Mouse (Mus musculus) hindbrain, embryonic 11.5 days (tissue): ENCODE measurements around the gene Gpr19. TPM values are rescaled to one million over a fixed set of nuclear protein-coding genes. Genes with fewer than 3 reads are reported as not detected.

ENCODE experiments used
- ATAC-seq: fragments of 200-750 bp; cut with Nextera tagmentation; 2 replicates; pipeline ENCODE4 v1.8.0; 2017; ENCODE audit warnings: mild to moderate bottlenecking, moderate TSS enrichment, moderate library complexity; ENCODE audit not compliant: low FRiP score
- DNase-seq: peaks from one replicate; pipeline ENCODE4 v3.0.0-alpha.2; 2015; ENCODE audit warnings: low spot score
- H3K27ac ChIP-seq: fragments of 300-500 bp; sonication (generic); 2 replicates; pipeline ENCODE4 v1.5.1; 2014; ENCODE audit warnings: mild to moderate bottlenecking, low read depth, low read length
- H3K27me3 ChIP-seq: fragments of 300-500 bp; sonication (generic); 2 replicates; pipeline ENCODE4 v1.6.1; 2014; ENCODE audit warnings: mild to moderate bottlenecking, low read length, moderate library complexity, mixed read lengths; ENCODE audit not compliant: control insufficient read depth, insufficient read depth
- H3K36me3 ChIP-seq: fragments of 300-500 bp; sonication (generic); 2 replicates; pipeline ENCODE4 v1.6.1; 2014; ENCODE audit warnings: mild to moderate bottlenecking, low read length, moderate library complexity, mixed read lengths; ENCODE audit not compliant: control insufficient read depth, insufficient read depth
- H3K4me1 ChIP-seq: fragments of 300-500 bp; sonication (generic); replicated peaks from 2 replicates; pipeline ENCODE4 v1.6.1; 2014; ENCODE audit warnings: low read length, mixed read lengths; ENCODE audit not compliant: control insufficient read depth, insufficient read depth
- H3K4me2 ChIP-seq: fragments of 300-500 bp; sonication (generic); replicated peaks from 2 replicates; pipeline ENCODE4 v1.6.1; 2014; ENCODE audit warnings: mild to moderate bottlenecking, low read depth, low read length
- H3K4me3 ChIP-seq: fragments of 300-500 bp; sonication (generic); 2 replicates; pipeline ENCODE4 v1.5.1; 2014; ENCODE audit warnings: low read depth, low read length
- H3K9ac ChIP-seq: fragments of 300-500 bp; sonication (generic); 2 replicates; pipeline ENCODE4 v1.6.1; 2014; ENCODE audit warnings: low read depth, low read length
- H3K9me3 ChIP-seq: fragments of 300-500 bp; sonication (generic); 2 replicates; pipeline ENCODE4 v1.6.1; 2016; ENCODE audit warnings: low read length; ENCODE audit not compliant: control insufficient read depth
- WGBS: fragments of 180-500 bp; shearing (Covaris S2); extraction: QIAGEN DNeasy Blood & Tissue Kit; methylation state at CpG from one replicate; pipeline ENCODE4 v1.1.7; 2014; 5-methylcytosine and 5-hydroxymethylcytosine counted together
- polyA plus RNA-seq: library from polyadenylated mRNA; unstranded; fragments of >200 nt; fragmentation: Nextera tagmentation; extraction: Ambion mirVana; gene quantifications from 2 replicates; pipeline ENCODE4 v1.2.1, GENCODE M21; 2014

Gpr19 gene
- polyA plus RNA-seq, 1 experiment from 2014 or later: 27.7 TPM

- no peak overlapping the region for H3K4me2 ChIP-seq
- WGBS: 82% methylated on average over 12 of the region's 12 CpGs
- no peak overlapping the region for H3K9ac ChIP-seq
- H3K4me1 ChIP-seq: 0 out of 2 replicates have a peak, but pooled peaks cover under 1% of the 10 kb centered on the region
- no peaks in the 10 kb centered on the region for H3K9me3 ChIP-seq
- H3K27me3 ChIP-seq: no peaks in the 10 kb centered on the region
- DNase-seq: no peak
- ATAC-seq: no peak
- H3K36me3 ChIP-seq: no peaks in the 10 kb centered on the region
- H3K27ac ChIP-seq: no peak overlapping the region
- no peak overlapping the region for H3K4me3 ChIP-seq
Observed at GRCm38 (mm10) chr6:134932486-134933206, 34.3 kb upstream of the Gpr19 start.

GRCm38 (mm10) chr6:134931146-134931545, 32.8 kb upstream of the Gpr19 start:
- no peak overlapping the region for H3K9ac ChIP-seq
- no peak overlapping the region for H3K4me3 ChIP-seq
- H3K4me2 ChIP-seq: no peak overlapping the region
- WGBS: 87% methylated on average over 3 of the region's 3 CpGs
- ATAC-seq: no peak
- DNase-seq: no peak
- no peak overlapping the region for H3K27ac ChIP-seq
- peaks cover 5% of the 10 kb centered on the region; the same call in 1 of the 2 replicates for H3K4me1 ChIP-seq
- H3K9me3 ChIP-seq: no peaks in the 10 kb centered on the region
- no peaks in the 10 kb centered on the region for H3K27me3 ChIP-seq
- H3K36me3 ChIP-seq: no peaks in the 10 kb centered on the region

DNA sequence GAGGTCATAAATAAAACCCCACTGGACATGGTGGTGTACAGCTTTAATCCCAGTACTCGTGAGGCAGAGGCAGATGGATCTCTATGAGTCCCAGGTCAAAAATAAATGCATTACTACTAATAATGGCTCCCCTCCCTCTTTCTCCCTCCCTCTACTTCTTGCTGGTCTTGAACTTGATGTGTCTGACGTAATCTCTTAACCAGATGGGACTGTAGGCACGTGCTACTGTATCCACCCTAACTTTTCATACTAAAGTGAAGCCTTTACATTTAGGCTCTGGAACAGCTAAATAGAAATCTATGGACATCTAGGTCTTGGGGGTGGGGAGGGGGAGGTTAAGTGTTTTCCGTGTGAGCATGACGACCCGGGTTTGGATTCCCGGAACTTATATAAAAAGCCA, 32.0 kb upstream of the Gpr19 start:
- H3K4me1 ChIP-seq: peaks cover 5% of the 10 kb centered on the region; the same call in 1 of the 2 replicates
- H3K9ac ChIP-seq: peak overlapping the region; percentile 37; the same call in 1 of the 2 replicates
- ATAC-seq: no peak
- H3K4me3 ChIP-seq: peak overlapping the region; percentile 55
- H3K27ac ChIP-seq: no peak overlapping the region
- WGBS: 89% methylated on average over 7 of the region's 7 CpGs
- no peaks in the 10 kb centered on the region for H3K27me3 ChIP-seq
- no peaks in the 10 kb centered on the region for H3K36me3 ChIP-seq
- no peak for DNase-seq
- no peaks in the 10 kb centered on the region for H3K9me3 ChIP-seq
- H3K4me2 ChIP-seq: peak overlapping the region; percentile 45

- H3K27ac ChIP-seq: no peak overlapping the region
- ATAC-seq: no peak
Observed at GRCm38 (mm10) chr6:134929926-134930325, 31.5 kb upstream of the Gpr19 start.

GRCm38 (mm10) chr6:134928889-134929310, 30.5 kb upstream of the Gpr19 start:
- DNase-seq: peak; percentile 58
- H3K4me1 ChIP-seq: peaks cover 5% of the 10 kb centered on the region; the same call in 1 of the 2 replicates
- peak overlapping the region; percentile 49 for H3K9ac ChIP-seq
- no peaks in the 10 kb centered on the region for H3K9me3 ChIP-seq
- peak overlapping the region; percentile 97 for H3K4me2 ChIP-seq
- H3K36me3 ChIP-seq: no peaks in the 10 kb centered on the region
- 1% methylated on average over 15 of the region's 15 CpGs for WGBS
- peak overlapping the region; percentile 55 for H3K4me3 ChIP-seq
- H3K27ac ChIP-seq: peak overlapping the region; percentile 99
- peak; percentile 34 for ATAC-seq
- no peaks in the 10 kb centered on the region for H3K27me3 ChIP-seq

More at GRCm38 (mm10) chr6:134929926-134930325, 31.5 kb upstream of the Gpr19 start:
- H3K9me3 ChIP-seq: no peaks in the 10 kb centered on the region
- peak overlapping the region; percentile 45 for H3K4me2 ChIP-seq
- peak overlapping the region; percentile 37; the same call in 1 of the 2 replicates for H3K9ac ChIP-seq
- no peak for DNase-seq
- H3K4me1 ChIP-seq: peaks cover 5% of the 10 kb centered on the region; the same call in 1 of the 2 replicates
- WGBS: 59% methylated on average over 4 of the region's 4 CpGs
- no peaks in the 10 kb centered on the region for H3K27me3 ChIP-seq
- H3K36me3 ChIP-seq: no peaks in the 10 kb centered on the region
- H3K4me3 ChIP-seq: peak overlapping the region; percentile 55

DNA sequence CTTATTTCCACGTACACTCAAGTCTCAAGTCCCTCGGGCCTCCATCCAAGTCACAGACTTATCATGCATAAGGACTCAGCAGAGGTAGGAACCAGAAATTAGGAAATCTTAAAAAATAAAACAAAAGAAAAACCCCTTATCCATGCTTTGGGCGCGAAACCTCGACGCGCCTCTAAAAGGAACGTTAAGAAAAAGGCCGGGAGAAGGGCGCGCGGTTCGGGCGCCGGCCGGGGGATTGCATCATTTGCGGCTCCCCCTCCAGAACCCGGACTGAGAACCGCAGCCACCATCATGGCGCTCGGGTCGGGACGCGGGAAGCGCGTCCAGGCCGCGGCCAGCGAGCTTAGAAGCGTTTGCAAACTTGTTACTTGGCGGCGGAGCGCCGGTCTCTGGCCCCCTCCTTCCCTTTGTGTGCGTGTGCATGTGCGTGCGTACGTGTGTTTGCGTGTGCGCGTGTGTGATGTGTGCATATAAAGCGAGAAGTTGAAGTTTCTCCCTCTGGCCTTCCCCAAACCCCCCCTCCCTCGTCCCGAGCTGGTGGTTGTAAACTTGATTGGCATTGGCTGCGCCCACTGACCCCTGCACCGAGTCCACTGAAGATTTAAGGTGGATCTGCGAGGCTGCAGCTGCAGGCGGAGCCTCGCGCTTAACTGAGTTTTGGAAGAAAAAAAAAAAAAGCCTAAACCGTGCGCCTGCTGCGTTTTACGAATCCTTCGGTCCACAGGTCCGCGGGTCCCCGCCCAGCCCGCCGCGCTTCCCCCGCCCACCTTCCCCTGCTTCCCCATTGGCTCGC, 29.9 kb upstream of the Gpr19 start:
- Histone ChIP-seq H3K27me3 (no peaks in the 10 kb centered on the region), H3K9ac (peak overlapping the region; percentile 90), H3K4me2 (peak overlapping the region; percentile 97), H3K27ac (peak overlapping the region; percentile 99), H3K4me3 (peak overlapping the region; percentile 55), H3K4me1 (peaks cover 6% of the 10 kb centered on the region; the same call in 1 of the 2 replicates), H3K9me3 (no peaks in the 10 kb centered on the region), H3K36me3 (no peaks in the 10 kb centered on the region)
- under 1% methylated on average over 63 of the region's 63 CpGs for WGBS
- ATAC-seq (peak; percentile 91), DNase-seq (peak; percentile 91)

DNA sequence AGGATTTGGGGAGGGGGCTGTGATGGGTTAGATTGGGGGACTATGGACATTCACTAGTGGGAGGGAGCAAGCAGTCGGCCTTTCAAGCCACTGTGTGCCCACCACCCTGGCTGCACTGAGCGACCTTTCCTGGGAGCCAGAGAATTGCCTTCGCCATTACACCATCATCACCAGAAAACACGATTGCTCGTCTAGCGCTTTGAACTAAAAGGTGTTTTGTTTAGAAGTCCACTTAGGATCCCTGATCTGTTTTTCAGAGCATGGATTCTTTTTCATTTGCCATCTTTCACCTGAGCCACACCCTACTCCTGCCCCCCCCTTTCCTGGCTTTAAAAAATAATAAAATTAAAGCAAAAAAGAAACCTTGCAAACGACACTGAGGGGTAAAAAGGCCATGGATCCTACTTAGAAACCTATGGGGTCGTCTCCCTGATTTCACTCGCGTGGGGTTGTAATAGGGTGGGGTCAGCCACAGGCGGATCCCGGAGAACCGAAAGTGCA, 29.3 kb upstream of the Gpr19 start:
- H3K4me1 ChIP-seq: peaks cover 6% of the 10 kb centered on the region; the same call in 1 of the 2 replicates
- ATAC-seq (peak; percentile 25), DNase-seq (peak; percentile 71)
- peak overlapping the region; percentile 97 for H3K4me2 ChIP-seq
- H3K27me3 ChIP-seq: no peaks in the 10 kb centered on the region
- peak overlapping the region; percentile 99 for H3K27ac ChIP-seq
- peak overlapping the region; percentile 55 for H3K4me3 ChIP-seq
- H3K36me3 ChIP-seq: no peaks in the 10 kb centered on the region
- under 1% methylated on average over 13 of the region's 13 CpGs for WGBS
- H3K9me3 ChIP-seq: no peaks in the 10 kb centered on the region
- peak overlapping the region; percentile 90 for H3K9ac ChIP-seq

DNA sequence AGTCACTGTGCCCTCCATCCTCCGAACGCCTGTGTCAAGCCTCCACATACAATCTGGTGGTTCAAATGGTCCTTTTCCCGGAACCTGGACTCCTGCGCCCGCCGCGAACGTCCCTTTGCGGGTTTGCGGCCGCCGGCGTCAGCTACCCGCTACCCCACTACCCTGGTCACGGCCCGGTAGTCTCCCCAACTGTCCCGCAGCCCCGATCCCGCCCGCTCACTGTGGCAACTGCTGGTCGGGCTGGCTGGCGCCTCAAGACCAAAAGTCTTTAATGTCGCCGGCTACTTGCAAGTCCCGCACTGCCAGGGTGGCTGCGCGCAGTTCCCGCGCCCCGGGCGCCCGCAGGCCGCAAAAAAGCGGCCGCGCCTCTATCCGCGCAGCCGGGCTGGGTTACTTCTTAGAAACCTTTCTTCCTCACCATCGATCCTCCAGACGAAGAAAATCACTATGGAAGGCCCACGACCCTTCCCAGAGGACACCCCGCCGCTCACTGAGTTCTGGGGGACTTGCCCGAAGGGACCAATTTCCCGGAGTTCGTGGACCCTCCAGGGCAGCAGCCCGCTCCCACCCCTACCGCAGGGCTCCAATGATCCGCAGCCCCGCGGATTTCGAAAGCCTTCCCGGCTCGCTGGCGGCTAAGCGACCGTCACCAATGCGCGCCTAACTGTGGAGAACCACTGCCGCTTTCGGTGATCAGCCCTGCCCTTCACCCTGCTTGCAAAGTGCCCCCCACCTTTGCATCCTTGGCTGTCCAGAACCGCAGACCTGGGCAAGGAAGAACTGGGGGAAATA, 28.6 kb upstream of the Gpr19 start:
- H3K36me3 ChIP-seq: no peaks in the 10 kb centered on the region
- DNase-seq (peak; percentile 79), ATAC-seq (peak; percentile 65)
- peak overlapping the region; percentile 90 for H3K9ac ChIP-seq
- H3K9me3 ChIP-seq: no peaks in the 10 kb centered on the region
- peak overlapping the region; percentile 99 for H3K27ac ChIP-seq
- under 1% methylated on average over 63 of the region's 63 CpGs for WGBS
- H3K27me3 ChIP-seq: no peaks in the 10 kb centered on the region
- peaks cover 6% of the 10 kb centered on the region; the same call in 1 of the 2 replicates for H3K4me1 ChIP-seq
- peak overlapping the region; percentile 55 for H3K4me3 ChIP-seq
- peak overlapping the region; percentile 97 for H3K4me2 ChIP-seq
